Mouse (Mus musculus) midbrain, embryonic 16.5 days (tissue): ENCODE measurements at regions not wholly inside any gene's neighbourhood (a gene's known extent, or its start where the extent isn't known, plus 50 kb on each side); places are given as distances from the start of the nearest gene placed in this dataset.
A peak's percentile ranks its signal among the peaks of the same experiment; 100 is the strongest.

Experiments used
- ATAC-seq: fragments of 200-750 bp; cut with Nextera tagmentation; 2 replicates; pipeline ENCODE4 v1.8.0; 2017; ENCODE audit warnings: moderate TSS enrichment
- H3K27ac ChIP-seq: fragments of 300-500 bp; sonication (generic); 2 replicates; pipeline ENCODE4 v1.5.1; 2014; ENCODE audit warnings: mild to moderate bottlenecking, low read length, mixed read lengths
- H3K27me3 ChIP-seq: fragments of 300-500 bp; sonication (generic); 2 replicates; pipeline ENCODE4 v1.6.1; 2014; ENCODE audit warnings: low read depth, low read length, mixed read lengths; ENCODE audit not compliant: control insufficient read depth, insufficient read depth
- H3K36me3 ChIP-seq: fragments of 300-500 bp; sonication (generic); 2 replicates; pipeline ENCODE4 v1.6.1; 2014; ENCODE audit warnings: mild to moderate bottlenecking, low read length, moderate library complexity, mixed read lengths; ENCODE audit not compliant: control insufficient read depth, insufficient read depth
- H3K4me1 ChIP-seq: fragments of 300-500 bp; sonication (generic); 2 replicates; pipeline ENCODE4 v1.6.1; 2014; ENCODE audit warnings: mild to moderate bottlenecking, low read length, mixed read lengths; ENCODE audit not compliant: control insufficient read depth, insufficient read depth
- H3K4me2 ChIP-seq: fragments of 300-500 bp; sonication (generic); 2 replicates; pipeline ENCODE4 v1.6.1; 2014; ENCODE audit warnings: mild to moderate bottlenecking, low read length, mixed read lengths
- H3K4me3 ChIP-seq: fragments of 300-500 bp; sonication (generic); 2 replicates; pipeline ENCODE4 v1.5.1; 2014; ENCODE audit warnings: low read depth, mild to moderate bottlenecking, low read length, moderate library complexity, mixed read lengths
- H3K9ac ChIP-seq: fragments of 300-500 bp; sonication (generic); 2 replicates; pipeline ENCODE4 v1.6.1; 2014; ENCODE audit warnings: low read depth, low read length, mixed read lengths
- H3K9me3 ChIP-seq: fragments of 300-500 bp; sonication (generic); replicated peaks from 2 replicates; pipeline ENCODE4 v1.6.1; 2014; ENCODE audit warnings: mild to moderate bottlenecking, low read length, mixed read lengths; ENCODE audit not compliant: control insufficient read depth, poor library complexity, severe bottlenecking
- WGBS: fragments of 180-500 bp; shearing (Covaris S2); extraction: QIAGEN DNeasy Blood & Tissue Kit; methylation state at CpG from one replicate; pipeline ENCODE4 v1.1.7; 2014; 5-methylcytosine and 5-hydroxymethylcytosine counted together

DNA sequence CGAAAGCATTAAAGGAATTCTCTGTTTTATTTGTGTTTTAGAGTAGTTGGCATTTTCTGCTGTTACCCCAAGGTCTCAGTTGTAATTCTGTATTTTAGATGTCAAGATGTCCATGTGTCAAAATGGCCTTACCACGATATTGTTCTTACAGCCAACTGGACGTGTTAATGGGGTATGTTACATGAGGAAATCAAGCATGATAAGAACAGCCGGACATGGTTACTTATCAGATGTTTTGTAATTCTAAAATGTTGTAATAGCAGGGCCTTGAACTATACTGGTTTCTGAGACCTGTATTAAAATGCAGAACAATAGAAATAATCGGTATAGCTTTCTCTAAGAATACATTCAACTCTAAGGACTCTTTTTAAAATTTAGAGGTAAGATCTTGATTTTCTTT, 201.3 kb downstream of the Foxo1 start:
- no peak for ATAC-seq
- 91% methylated on average over 5 of the region's 5 CpGs for WGBS
- H3K9me3 ChIP-seq: peaks cover 6% of the 10 kb centered on the region
- H3K4me1 ChIP-seq: no peaks in the 10 kb centered on the region; the same call in 1 of the 2 replicates
- no peak overlapping the region for H3K4me3 ChIP-seq
- no peaks in the 10 kb centered on the region for H3K27me3 ChIP-seq
- no peak overlapping the region for H3K4me2 ChIP-seq
- H3K9ac ChIP-seq: no peak overlapping the region
- H3K36me3 ChIP-seq: no peaks in the 10 kb centered on the region
- H3K27ac ChIP-seq: no peak overlapping the region

DNA sequence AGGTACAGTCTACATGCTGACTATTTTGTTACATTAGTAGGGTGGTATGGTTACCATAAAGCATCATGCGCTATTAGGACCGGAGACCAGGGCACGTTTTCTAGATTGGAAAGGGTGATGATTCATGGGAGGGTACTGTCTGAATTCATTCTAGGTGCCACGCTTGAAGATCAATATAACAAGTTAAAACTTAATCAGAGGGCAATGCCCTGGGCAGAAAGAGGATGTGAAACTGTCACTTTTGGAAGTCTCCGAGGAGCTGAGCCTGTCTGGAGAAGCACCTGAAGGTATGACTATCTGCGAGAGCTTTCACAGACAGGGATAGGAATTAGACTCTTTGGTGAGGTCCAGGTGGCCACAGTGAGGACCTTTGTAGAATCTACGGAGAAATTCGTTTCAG, 200.2 kb downstream of the Foxo1 start:
- Histone ChIP-seq H3K9ac (no peak overlapping the region), H3K27me3 (no peaks in the 10 kb centered on the region), H3K36me3 (no peaks in the 10 kb centered on the region), H3K4me2 (no peak overlapping the region), H3K4me3 (no peak overlapping the region), H3K9me3 (peaks cover 6% of the 10 kb centered on the region), H3K4me1 (no peaks in the 10 kb centered on the region; the same call in 1 of the 2 replicates), H3K27ac (no peak overlapping the region)
- no peak for ATAC-seq
- 94% methylated on average over 8 of the region's 8 CpGs for WGBS

GRCm38 (mm10) chr3:52467876-52468275, 199.7 kb downstream of the Foxo1 start:
- no peaks in the 10 kb centered on the region; the same call in 1 of the 2 replicates for H3K4me1 ChIP-seq
- no peaks in the 10 kb centered on the region for H3K27me3 ChIP-seq
- 86% methylated on average over 3 of the region's 3 CpGs for WGBS
- H3K27ac ChIP-seq: no peak overlapping the region
- no peak overlapping the region for H3K9ac ChIP-seq
- H3K9me3 ChIP-seq: peaks cover 6% of the 10 kb centered on the region
- no peak overlapping the region for H3K4me2 ChIP-seq
- H3K36me3 ChIP-seq: no peaks in the 10 kb centered on the region
- no peak for ATAC-seq
- no peak overlapping the region for H3K4me3 ChIP-seq

DNA sequence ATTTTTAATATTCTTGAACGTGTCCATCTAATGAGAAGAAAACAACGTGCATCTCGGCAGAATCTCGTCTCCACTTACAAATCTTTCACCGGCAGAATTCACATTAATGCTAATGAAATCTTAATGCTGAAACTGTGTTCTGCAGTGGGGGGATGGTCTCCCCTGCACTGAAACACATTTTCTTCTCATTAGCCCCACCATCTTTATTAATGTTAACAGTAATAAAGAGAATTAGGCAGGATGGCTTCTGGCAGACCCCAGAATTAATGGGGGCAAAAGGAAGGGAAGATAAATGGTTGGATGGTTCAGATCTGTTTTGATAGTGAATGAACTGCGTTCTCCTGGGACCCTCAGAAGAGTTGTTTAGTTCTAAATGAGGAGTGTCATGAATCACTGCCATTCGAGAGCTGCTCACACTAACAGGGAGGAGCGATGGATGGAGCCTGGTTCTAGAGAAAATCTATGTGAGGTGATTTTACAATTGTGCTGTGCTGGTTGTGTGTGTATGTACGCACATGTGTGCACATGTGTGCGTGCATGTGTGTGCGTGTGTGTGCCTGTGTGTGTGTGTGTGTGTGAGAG, 198.9 kb downstream of the Foxo1 start:
- Histone ChIP-seq H3K27me3 (no peaks in the 10 kb centered on the region), H3K4me3 (no peak overlapping the region), H3K9me3 (peaks cover 6% of the 10 kb centered on the region), H3K4me1 (no peaks in the 10 kb centered on the region; the same call in 1 of the 2 replicates), H3K36me3 (no peaks in the 10 kb centered on the region), H3K27ac (0 out of 2 replicates have a peak overlapping the region, but pooled peaks have one; percentile 5), H3K4me2 (no peak overlapping the region), H3K9ac (no peak overlapping the region)
- 61% methylated on average over 11 of the region's 11 CpGs for WGBS
- ATAC-seq: peak; percentile 36; the same call in 1 of the 2 replicates

DNA sequence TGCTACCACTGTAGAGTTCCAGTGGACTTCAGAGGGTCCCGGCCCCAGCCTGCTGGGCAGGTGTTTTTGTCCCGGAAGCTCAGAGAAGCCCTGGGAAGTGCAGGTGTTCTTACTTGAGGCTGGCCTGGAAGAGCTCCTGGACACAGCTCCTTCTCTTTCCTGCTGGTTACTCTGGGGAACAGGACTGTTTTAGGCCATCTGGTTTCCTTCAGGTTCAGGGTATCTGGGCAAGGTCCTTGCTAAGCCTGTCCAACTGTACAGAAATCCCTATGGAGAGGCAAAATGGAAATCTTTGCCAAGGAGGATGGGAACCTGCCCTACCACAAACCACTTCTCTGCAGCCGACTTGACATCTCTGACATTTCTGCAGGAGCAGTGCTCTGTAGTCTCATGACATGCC, 198.4 kb downstream of the Foxo1 start:
- no peaks in the 10 kb centered on the region; the same call in 1 of the 2 replicates for H3K4me1 ChIP-seq
- peaks cover 6% of the 10 kb centered on the region for H3K9me3 ChIP-seq
- ATAC-seq: peak; percentile 56; the same call in 1 of the 2 replicates
- H3K27me3 ChIP-seq: no peaks in the 10 kb centered on the region
- H3K27ac ChIP-seq: 0 out of 2 replicates have a peak overlapping the region, but pooled peaks have one; percentile 5
- H3K36me3 ChIP-seq: no peaks in the 10 kb centered on the region
- H3K4me3 ChIP-seq: no peak overlapping the region
- 78% methylated on average over 3 of the region's 3 CpGs for WGBS
- H3K4me2 ChIP-seq: no peak overlapping the region
- no peak overlapping the region for H3K9ac ChIP-seq

DNA sequence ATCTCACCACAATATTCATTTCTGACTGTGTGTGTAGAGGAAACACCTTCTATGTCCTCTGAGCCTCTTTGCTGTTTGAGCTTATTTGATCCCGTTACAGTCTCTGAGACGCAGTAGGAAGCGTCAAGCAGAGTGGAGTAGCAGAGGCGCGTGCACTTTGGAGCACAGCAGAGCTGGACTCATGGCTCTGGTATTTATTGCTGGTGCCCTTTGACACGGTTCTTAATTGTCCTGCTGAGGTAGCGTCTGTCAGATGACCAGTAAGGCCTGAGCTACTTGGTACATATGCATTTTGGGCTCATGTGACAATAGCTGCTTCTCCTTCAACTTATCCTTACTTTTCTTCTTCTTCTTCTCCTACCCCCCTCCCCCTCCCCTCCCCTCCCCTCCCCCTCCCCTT, 195.8 kb downstream of the Foxo1 start:
- no peak for ATAC-seq
- H3K27ac ChIP-seq: no peak overlapping the region

DNA sequence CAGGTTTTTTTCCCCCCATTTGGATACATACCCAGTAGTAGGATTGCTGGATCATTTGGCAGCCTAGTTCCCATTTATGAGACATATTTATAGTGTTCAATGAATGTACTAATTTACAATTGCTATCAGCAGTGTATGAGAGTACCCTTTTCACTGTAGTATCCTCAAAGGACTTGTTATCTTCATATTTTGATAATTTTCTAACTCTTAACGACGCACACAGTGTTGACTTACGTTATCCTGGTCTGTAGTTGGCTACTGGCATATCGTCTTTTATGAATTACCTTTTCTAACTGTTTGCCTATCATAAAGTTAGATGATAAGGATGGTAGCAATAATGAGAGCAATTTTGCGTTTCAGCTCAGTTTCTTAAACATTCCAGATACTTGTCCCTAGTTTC, 186.8 kb downstream of the Foxo1 start:
- Histone ChIP-seq H3K4me1 (no peaks in the 10 kb centered on the region), H3K27me3 (no peaks in the 10 kb centered on the region), H3K9ac (no peak overlapping the region), H3K27ac (no peak overlapping the region), H3K9me3 (no peaks in the 10 kb centered on the region), H3K36me3 (no peaks in the 10 kb centered on the region), H3K4me3 (no peak overlapping the region), H3K4me2 (no peak overlapping the region)
- WGBS: 89% methylated on average over 5 of the region's 5 CpGs
- no peak for ATAC-seq

More for the DNA sequence above, 195.8 kb downstream of the Foxo1 start:
- Histone ChIP-seq H3K9me3 (no peaks in the 10 kb centered on the region), H3K27me3 (no peaks in the 10 kb centered on the region), H3K4me2 (no peak overlapping the region), H3K9ac (no peak overlapping the region), H3K36me3 (no peaks in the 10 kb centered on the region), H3K4me3 (no peak overlapping the region), H3K4me1 (no peaks in the 10 kb centered on the region; the same call in 1 of the 2 replicates)
- WGBS: 61% methylated on average over 7 of the region's 7 CpGs

DNA sequence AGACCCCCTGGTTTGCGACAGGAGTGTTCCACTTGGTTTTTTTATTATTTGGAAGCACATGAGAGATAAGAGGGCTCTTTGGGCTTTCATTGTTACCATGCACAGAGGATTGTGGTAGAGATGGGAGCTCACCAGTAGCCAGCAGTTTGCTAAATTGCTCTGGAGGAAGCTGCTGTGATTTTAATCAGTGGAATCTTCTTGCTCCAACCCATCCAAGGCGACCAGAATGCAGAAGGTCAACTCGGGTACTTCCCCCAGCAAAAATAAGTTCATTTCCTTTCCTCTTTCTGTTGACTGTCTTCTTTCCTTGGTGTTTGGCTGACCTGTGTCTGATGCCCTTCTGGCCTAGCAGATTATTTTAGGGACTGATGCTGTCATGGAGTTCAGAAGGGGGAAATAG, 184.9 kb downstream of the Foxo1 start:
- no peak overlapping the region for H3K9ac ChIP-seq
- WGBS: 82% methylated on average over 3 of the region's 3 CpGs

DNA sequence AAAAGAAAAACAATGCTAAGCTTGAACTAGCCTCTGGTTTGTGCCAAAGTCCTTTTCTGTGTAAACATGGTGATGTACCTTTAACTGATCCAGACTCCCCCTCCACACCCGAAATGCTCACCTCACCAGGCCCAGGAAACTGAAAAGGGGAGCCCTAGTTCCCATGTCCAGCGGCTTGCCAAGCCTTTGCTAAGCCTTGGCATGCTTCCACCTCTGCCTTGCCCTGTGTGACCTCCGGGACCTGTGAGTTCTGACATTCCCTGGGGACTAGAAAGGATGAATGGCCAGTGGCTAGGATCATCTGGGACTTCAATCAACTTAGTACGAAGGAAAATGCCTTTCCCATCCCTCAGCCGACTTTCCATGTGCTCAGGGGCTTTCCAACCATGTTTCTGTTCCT, 184.2 kb downstream of the Foxo1 start:
- WGBS: 61% methylated on average over 5 of the region's 5 CpGs
- Histone ChIP-seq H3K4me1 (no peaks in the 10 kb centered on the region), H3K4me3 (no peak overlapping the region), H3K4me2 (no peak overlapping the region), H3K36me3 (no peaks in the 10 kb centered on the region), H3K9me3 (no peaks in the 10 kb centered on the region), H3K27ac (no peak overlapping the region), H3K9ac (no peak overlapping the region), H3K27me3 (no peaks in the 10 kb centered on the region)
- ATAC-seq: no peak

More for the DNA sequence above, 184.9 kb downstream of the Foxo1 start:
- Histone ChIP-seq H3K9me3 (no peaks in the 10 kb centered on the region), H3K4me2 (no peak overlapping the region), H3K27me3 (no peaks in the 10 kb centered on the region), H3K27ac (no peak overlapping the region), H3K4me3 (no peak overlapping the region), H3K4me1 (no peaks in the 10 kb centered on the region), H3K36me3 (no peaks in the 10 kb centered on the region)
- ATAC-seq: no peak
